Mouse (Mus musculus) brain, embryonic 14.5 days (tissue): ENCODE measurements around the gene Aldh1l1.
A peak's percentile ranks its signal among the peaks of the same experiment; 100 is the strongest.

Experiments used
- CTCF ChIP-seq: fragments of 200-500 bp; IDR thresholded peaks from 2 replicates; pipeline ENCODE4 v1.5.1; 2012; ENCODE audit warnings: inconsistent platforms, mild to moderate bottlenecking, moderate library complexity, borderline replicate concordance; ENCODE audit not compliant: insufficient read depth, insufficient read length; ENCODE audit errors: extremely low read depth
- POLR2A ChIP-seq: fragments of 200-500 bp; IDR thresholded peaks from 2 replicates; pipeline ENCODE4 v1.6.1; 2012; ENCODE audit warnings: mild to moderate bottlenecking, inconsistent platforms, borderline replicate concordance; ENCODE audit not compliant: poor library complexity, insufficient read depth, insufficient read length, severe bottlenecking; ENCODE audit errors: extremely low read depth

DNA sequence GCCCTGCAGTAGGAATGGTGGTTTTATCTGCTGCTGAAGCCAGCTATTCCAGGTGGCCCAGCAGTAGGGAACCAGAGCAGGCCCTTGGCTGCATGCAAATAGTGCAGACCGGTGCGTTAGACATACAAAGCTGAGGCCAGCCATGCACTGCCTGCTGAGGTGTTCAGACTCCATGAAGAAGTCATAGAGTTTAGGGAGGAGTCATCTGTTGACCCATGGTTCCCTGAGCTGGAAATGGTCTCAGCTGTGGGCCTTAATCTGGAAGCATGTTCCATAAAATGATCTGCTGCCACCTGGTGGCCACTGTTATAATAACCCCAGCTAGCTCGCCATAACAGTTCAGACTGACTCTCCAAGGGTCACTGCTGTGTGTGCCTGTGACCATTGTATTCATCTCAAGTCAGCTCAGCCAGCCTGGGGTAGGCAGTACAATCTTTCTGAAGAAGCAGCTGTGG lies 89.1 kb downstream of the Aldh1l1 start:
- TF ChIP-seq POLR2A (no peak), CTCF (peak; percentile 80; the same call in 1 of the 2 replicates)
